Comparison of ENCODE assay signal across 31 mouse cellular contexts in the genomic region with DNA sequence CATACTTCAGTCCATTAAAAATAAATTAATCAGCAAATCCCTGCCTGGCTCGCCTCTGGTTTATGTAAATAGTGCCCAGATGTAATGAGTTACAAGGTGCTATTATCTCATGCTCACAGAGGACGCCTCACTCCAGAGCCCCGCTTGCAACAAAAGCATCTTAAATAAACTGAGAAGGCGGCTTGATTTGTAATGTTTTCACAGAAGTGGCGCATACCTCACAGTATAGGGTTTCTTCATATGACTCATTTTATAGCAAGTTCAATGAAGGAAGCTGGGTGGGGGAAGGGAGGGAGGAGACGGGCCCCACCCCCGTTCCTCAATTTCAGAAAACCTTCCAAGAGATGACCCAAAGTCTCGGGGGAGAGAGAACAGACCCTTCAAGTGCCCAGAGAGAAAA. TPM values are rescaled to one million over a fixed set of nuclear protein-coding genes. Genes with fewer than 3 reads are reported as not detected.
A peak's percentile ranks its signal among the peaks of the same experiment; 100 is the strongest.
DNase-seq lines count a peak whose midpoint lies in the region; ATAC-seq and TF ChIP-seq lines count a peak whose summit lies in the region.
"Had no signal": no experiment of that assay in that cellular context is flagged by ENCODE, and none has a peak within 500 bp of the region (broad histone marks: within the 10 kb centered on the region; RNA-seq: fewer than 3 reads in every experiment).

No protein-coding gene starts in this region.

- H3K4me2 ChIP-seq in midbrain, embryonic 11.5 days = no peak overlapping the region
- H3K4me2 ChIP-seq in midbrain, embryonic 13.5 days (replicated peaks) = no peak overlapping the region
- no peak overlapping the region for H3K4me2 ChIP-seq in limb, embryonic 15.5 days
- H3K4me2 ChIP-seq: embryonic facial prominence, embryonic 12.5 days; embryonic facial prominence, embryonic 15.5 days; forebrain, embryonic 12.5 days; forebrain, embryonic 15.5 days; heart, embryonic 13.5 days; hindbrain, embryonic 12.5 days; hindbrain, embryonic 15.5 days had no signal

- ATAC-seq in midbrain, embryonic 11.5 days (ENCODE audit: low FRiP score) = no peak
- ATAC-seq in midbrain, embryonic 13.5 days = no peak
- ATAC-seq in limb, embryonic 15.5 days (ENCODE audit: insufficient number of reproducible peaks, low FRiP score, low TSS enrichment, low read depth) = peak; percentile 59; the same call in 1 of the 2 replicates
- ATAC-seq in megakaryocyte-erythroid progenitor cell, adult 5-6 weeks (replicated peaks; ENCODE audit: low FRiP score, low TSS enrichment, poor library complexity, severe bottlenecking) = no peak
- ATAC-seq: forebrain, embryonic 15.5 days; Patski had no signal

- no peak overlapping the region for H3K9ac ChIP-seq in midbrain, embryonic 11.5 days (ENCODE audit: low read length)
- no peak overlapping the region for H3K9ac ChIP-seq in midbrain, embryonic 13.5 days (replicated peaks)
- no peak overlapping the region for H3K9ac ChIP-seq in limb, embryonic 15.5 days
- H3K9ac ChIP-seq: embryonic facial prominence, embryonic 12.5 days; embryonic facial prominence, embryonic 15.5 days; forebrain, embryonic 12.5 days; forebrain, embryonic 15.5 days; heart, embryonic 13.5 days; hindbrain, embryonic 12.5 days; hindbrain, embryonic 15.5 days had no signal

- H3K4me3 ChIP-seq in midbrain, embryonic 11.5 days (ENCODE audit: low read depth, low read length) = no peak overlapping the region
- no peak overlapping the region for H3K4me3 ChIP-seq in midbrain, embryonic 13.5 days (replicated peaks)
- H3K4me3 ChIP-seq in embryonic fibroblast, embryonic 13.5 days (ENCODE audit: insufficient read depth, low read length) = no peak overlapping the region
- no peak overlapping the region for H3K4me3 ChIP-seq in limb, embryonic 15.5 days
- H3K4me3 ChIP-seq: embryonic facial prominence, embryonic 12.5 days; embryonic facial prominence, embryonic 15.5 days; erythroblast, embryonic 14.5 days; forebrain, embryonic 12.5 days; forebrain, embryonic 15.5 days; heart, embryonic 10.5 days; heart, embryonic 13.5 days; hindbrain, embryonic 12.5 days; hindbrain, embryonic 15.5 days had no signal

- 90% methylated on average over 8 of the region's 8 CpGs for WGBS in midbrain, embryonic 11.5 days
- WGBS in midbrain, embryonic 13.5 days = 90% methylated on average over 8 of the region's 8 CpGs
- WGBS in limb, embryonic 15.5 days = 46% methylated on average over 8 of the region's 8 CpGs

- TF ChIP-seq CTCF in embryonic fibroblast, embryonic 13.5 days (IDR thresholded peaks at IDR 0.05; ENCODE audit: borderline replicate concordance, insufficient read depth, low read length) = no peak

- H3K9me3 ChIP-seq in midbrain, embryonic 11.5 days (ENCODE audit: control insufficient read depth, low read length) = no peaks in the 10 kb centered on the region
- H3K9me3 ChIP-seq in midbrain, embryonic 13.5 days = no peaks in the 10 kb centered on the region
- no peaks in the 10 kb centered on the region for H3K9me3 ChIP-seq in limb, embryonic 15.5 days
- H3K9me3 ChIP-seq: embryonic facial prominence, embryonic 12.5 days; embryonic facial prominence, embryonic 15.5 days; forebrain, embryonic 12.5 days; forebrain, embryonic 15.5 days; heart, embryonic 10.5 days; heart, embryonic 13.5 days; hindbrain, embryonic 12.5 days; hindbrain, embryonic 15.5 days had no signal

- no peak overlapping the region for H3K27ac ChIP-seq in midbrain, embryonic 11.5 days (ENCODE audit: low read depth, low read length)
- H3K27ac ChIP-seq in midbrain, embryonic 13.5 days = no peak overlapping the region
- peak overlapping the region; percentile 20; the same call in 1 of the 2 replicates for H3K27ac ChIP-seq in embryonic fibroblast, embryonic 13.5 days (ENCODE audit: insufficient read depth, low read length)
- H3K27ac ChIP-seq in limb, embryonic 15.5 days = 0 out of 2 replicates have a peak overlapping the region, but pooled peaks have one; percentile 47
- H3K27ac ChIP-seq: embryonic facial prominence, embryonic 12.5 days; embryonic facial prominence, embryonic 15.5 days; forebrain, embryonic 12.5 days; forebrain, embryonic 15.5 days; heart, embryonic 10.5 days; heart, embryonic 13.5 days; hindbrain, embryonic 12.5 days; hindbrain, embryonic 15.5 days had no signal

- H3K36me3 ChIP-seq in midbrain, embryonic 11.5 days (ENCODE audit: control insufficient read depth, insufficient read depth, low read length) = peaks cover 5% of the 10 kb centered on the region; the same call in 1 of the 2 replicates
- H3K36me3 ChIP-seq in midbrain, embryonic 13.5 days = peaks cover 58% of the 10 kb centered on the region
- H3K36me3 ChIP-seq in limb, embryonic 15.5 days = peaks cover 53% of the 10 kb centered on the region

- H3K4me1 ChIP-seq in midbrain, embryonic 11.5 days (ENCODE audit: control insufficient read depth, insufficient read depth, low read length) = no peaks in the 10 kb centered on the region
- no peaks in the 10 kb centered on the region for H3K4me1 ChIP-seq in midbrain, embryonic 13.5 days (replicated peaks)
- H3K4me1 ChIP-seq in embryonic fibroblast, embryonic 13.5 days (ENCODE audit: control insufficient read depth, insufficient read depth, low read length) = peaks cover 14% of the 10 kb centered on the region
- peaks cover 15% of the 10 kb centered on the region; the same call in 1 of the 2 replicates for H3K4me1 ChIP-seq in limb, embryonic 15.5 days
- H3K4me1 ChIP-seq: embryonic facial prominence, embryonic 12.5 days; embryonic facial prominence, embryonic 15.5 days; forebrain, embryonic 12.5 days; forebrain, embryonic 15.5 days; heart, embryonic 10.5 days; heart, embryonic 13.5 days; hindbrain, embryonic 12.5 days; hindbrain, embryonic 15.5 days had no signal

- DNase-seq in midbrain, embryonic 11.5 days (ENCODE audit: low spot score, missing footprints) = peak; percentile 23
- DNase-seq in layer of hippocampus, postnatal 36 days = no peak
- DNase-seq in kidney, postnatal 25 days = no peak
- DNase-seq: adrenal gland, adult 2 months; adrenal gland, postnatal 14 days; cerebellum, adult 11 months; cerebellum, adult 2 months; cerebellum, adult 9-11 months; cerebellum, postnatal 25 days; gastrocnemius, postnatal 25 days; heart, adult 18-20 months; heart, postnatal 14 days had no signal

- no peaks in the 10 kb centered on the region for H3K27me3 ChIP-seq in midbrain, embryonic 11.5 days (ENCODE audit: control insufficient read depth, insufficient read depth, low read length)
- no peaks in the 10 kb centered on the region for H3K27me3 ChIP-seq in midbrain, embryonic 13.5 days
- H3K27me3 ChIP-seq in limb, embryonic 15.5 days = no peaks in the 10 kb centered on the region
- H3K27me3 ChIP-seq: embryonic facial prominence, embryonic 12.5 days; embryonic facial prominence, embryonic 15.5 days; forebrain, embryonic 12.5 days; forebrain, embryonic 15.5 days; heart, embryonic 13.5 days; hindbrain, embryonic 12.5 days; hindbrain, embryonic 15.5 days; Patski had no signal

- no peak for TF ChIP-seq POLR2A in embryonic fibroblast, embryonic 13.5 days (IDR thresholded peaks at IDR 0.05; ENCODE audit: low read depth, low read length)

RNA-seq across cellular contexts. Expression of a gene that starts 12.3 kb away (rescaled TPM):
- polyA plus RNA-seq in midbrain, embryonic 11.5 days (2014; fragmentation: Nextera tagmentation; extraction: Ambion mirVana) = 0.14 and 0.25 TPM in 2 replicates
- polyA plus RNA-seq in midbrain, embryonic 13.5 days (2015; fragmentation: Nextera tagmentation; extraction: Ambion mirVana) = 0.58 and 0.66 TPM in 2 replicates
- polyA plus RNA-seq in embryonic fibroblast, embryonic 13.5 days (2011; ENCODE audit: insufficient read length, low read depth, missing spikeins) = not detected in 2 replicates
- polyA plus RNA-seq in limb, embryonic 15.5 days (2015; fragmentation: Nextera tagmentation; extraction: Ambion mirVana) = 2.4 and 2.5 TPM in 2 replicates
- not detected for total RNA-seq in layer of hippocampus, postnatal 36 days (2021)
- total RNA-seq in megakaryocyte-erythroid progenitor cell, adult 5-6 weeks (2014; fragmentation: Nextera tagmentation) = not detected in 2 replicates
- total RNA-seq in megakaryocyte-erythroid progenitor cell, adult 5-6 weeks (2017) = not detected in 2 replicates
- total RNA-seq: adrenal gland, postnatal 14 days; adrenal gland, postnatal 4 days; common myeloid progenitor, adult 5-6 weeks; gastrocnemius, adult 8-10 months; gastrocnemius, postnatal 25 days; heart, adult 18-20 months; heart, postnatal 14 days; hematopoietic stem cell, adult 5-6 weeks had no signal
- polyA plus RNA-seq: cerebellum, adult 2 months; erythroblast, embryonic 14.5 days; gonadal fat pad, adult 2 months had no signal

RNA-seq across cellular contexts. Expression of a gene that starts 20.2 kb away (rescaled TPM):
- 188 TPM in 2 replicates for polyA plus RNA-seq in midbrain, embryonic 11.5 days (2014; fragmentation: Nextera tagmentation; extraction: Ambion mirVana)
- 157 and 161 TPM in 2 replicates for polyA plus RNA-seq in midbrain, embryonic 13.5 days (2015; fragmentation: Nextera tagmentation; extraction: Ambion mirVana)
- 131 and 133 TPM in 2 replicates for polyA plus RNA-seq in embryonic fibroblast, embryonic 13.5 days (2011; ENCODE audit: insufficient read length, low read depth, missing spikeins)
- 200 and 226 TPM in 2 replicates for polyA plus RNA-seq in limb, embryonic 15.5 days (2015; fragmentation: Nextera tagmentation; extraction: Ambion mirVana)
- total RNA-seq in layer of hippocampus, postnatal 36 days (2021) = 10 to 100 TPM; 65.8 to 74.3 TPM
- total RNA-seq in megakaryocyte-erythroid progenitor cell, adult 5-6 weeks (2014; fragmentation: Nextera tagmentation) = 234 and 280 TPM in 2 replicates
- 50.6 and 110 TPM in 2 replicates for total RNA-seq in megakaryocyte-erythroid progenitor cell, adult 5-6 weeks (2017)

RNA-seq across cellular contexts. Expression of a gene that starts 27.7 kb away (rescaled TPM):
- 7.9 and 8.0 TPM in 2 replicates for polyA plus RNA-seq in midbrain, embryonic 11.5 days (2014; fragmentation: Nextera tagmentation; extraction: Ambion mirVana)
- 24.3 and 25.2 TPM in 2 replicates for polyA plus RNA-seq in midbrain, embryonic 13.5 days (2015; fragmentation: Nextera tagmentation; extraction: Ambion mirVana)
- polyA plus RNA-seq in embryonic fibroblast, embryonic 13.5 days (2011; ENCODE audit: insufficient read length, low read depth, missing spikeins) = 35.2 and 46.7 TPM in 2 replicates
- 21.5 and 21.7 TPM in 2 replicates for polyA plus RNA-seq in limb, embryonic 15.5 days (2015; fragmentation: Nextera tagmentation; extraction: Ambion mirVana)
- 10 to 100 TPM; 51.4 to 57.4 TPM for total RNA-seq in layer of hippocampus, postnatal 36 days (2021)
- total RNA-seq in megakaryocyte-erythroid progenitor cell, adult 5-6 weeks (2014; fragmentation: Nextera tagmentation) = 9.0 and 9.9 TPM in 2 replicates
- 4.4 and 10.3 TPM in 2 replicates for total RNA-seq in megakaryocyte-erythroid progenitor cell, adult 5-6 weeks (2017)

Comparison
In these comparisons a context has a peak if more than half of its experiments do, and no peak if none do; other contexts are left out.
1. H3K27ac ChIP-seq: peak in embryonic fibroblast, embryonic 13.5 days (single experiment) and limb, embryonic 15.5 days (single experiment); none in midbrain, embryonic 11.5 days (single experiment) and midbrain, embryonic 13.5 days (single experiment).